Mouse (Mus musculus) forebrain, embryonic 11.5 days (tissue): Measurements from ENCODE around the gene Sdhb. TPM values are rescaled to one million over a fixed set of nuclear protein-coding genes. Genes with fewer than 3 reads are reported as not detected.

Experiments used
- ATAC-seq: fragments of 200-750 bp; cut with Nextera tagmentation; replicated peaks from 2 replicates; pipeline ENCODE4 v1.8.0; 2017; ENCODE audit warnings: moderate TSS enrichment; ENCODE audit not compliant: low FRiP score
- DNase-seq: peaks from one replicate; pipeline ENCODE4 v3.0.0-alpha.2; 2017; ENCODE audit warnings: low spot score
- H3K27ac ChIP-seq: fragments of 300-500 bp; sonication (generic); 2 replicates; pipeline ENCODE4 v1.5.1; 2014; ENCODE audit warnings: low read depth, low read length
- H3K27me3 ChIP-seq: fragments of 300-500 bp; sonication (generic); 2 replicates; pipeline ENCODE4 v1.6.1; 2014; ENCODE audit warnings: mild to moderate bottlenecking, low read length, mixed read lengths; ENCODE audit not compliant: control insufficient read depth, insufficient read depth
- H3K36me3 ChIP-seq: fragments of 300-500 bp; sonication (generic); 2 replicates; pipeline ENCODE4 v1.6.1; 2014; ENCODE audit warnings: mild to moderate bottlenecking, low read length, moderate library complexity, mixed read lengths; ENCODE audit not compliant: control insufficient read depth, insufficient read depth
- H3K4me1 ChIP-seq: fragments of 300-500 bp; sonication (generic); replicated peaks from 2 replicates; pipeline ENCODE4 v1.6.1; 2014; ENCODE audit warnings: low read length, mixed read lengths; ENCODE audit not compliant: control insufficient read depth, insufficient read depth
- H3K4me2 ChIP-seq: fragments of 300-500 bp; sonication (generic); 2 replicates; pipeline ENCODE4 v1.6.1; 2014; ENCODE audit warnings: low read depth, mild to moderate bottlenecking, low read length, moderate library complexity, mixed read lengths; ENCODE audit not compliant: severe bottlenecking
- H3K4me3 ChIP-seq: fragments of 300-500 bp; sonication (generic); 2 replicates; pipeline ENCODE4 v1.5.1; 2014; ENCODE audit warnings: low read depth, low read length
- H3K9ac ChIP-seq: fragments of 300-500 bp; sonication (generic); 2 replicates; pipeline ENCODE4 v1.6.1; 2014; ENCODE audit warnings: low read length
- H3K9me3 ChIP-seq: fragments of 300-500 bp; sonication (generic); 2 replicates; pipeline ENCODE4 v1.6.1; 2016; ENCODE audit warnings: low read length, mixed read lengths; ENCODE audit not compliant: control insufficient read depth
- WGBS: fragments of 180-500 bp; shearing (Covaris S2); extraction: QIAGEN DNeasy Blood & Tissue Kit; methylation state at CpG from one replicate; pipeline ENCODE4 v1.1.7; 2014; 5-methylcytosine and 5-hydroxymethylcytosine counted together
- polyA plus RNA-seq: library from polyadenylated mRNA; unstranded; fragments of >200 nt; fragmentation: Nextera tagmentation; extraction: Ambion mirVana; gene quantifications from 2 replicates; pipeline ENCODE4 v1.2.1, GENCODE M21; 2014

Gene Sdhb
- polyA plus RNA-seq, 1 experiment from 2014 or later, result 375 TPM

GRCm38 (mm10) chr4:140987476-140987875 lies 26.5 kb downstream of the Sdhb start:
- ATAC-seq, result no peak
- no peaks in the 10 kb centered on the region for H3K27me3 ChIP-seq
- H3K4me3 ChIP-seq, result peak overlapping the region; percentile 84
- H3K36me3 ChIP-seq, result no peaks in the 10 kb centered on the region
- WGBS, result 36% methylated on average over 7 of the region's 7 CpGs
- H3K9ac ChIP-seq, result peak overlapping the region; percentile 90
- no peak overlapping the region for H3K27ac ChIP-seq
- peaks cover 3% of the 10 kb centered on the region; the same call in 1 of the 2 replicates for H3K4me1 ChIP-seq
- H3K9me3 ChIP-seq, result no peaks in the 10 kb centered on the region
- DNase-seq, result no peak
- H3K4me2 ChIP-seq, result peak overlapping the region; percentile 84

- no peak for ATAC-seq
- no peak for DNase-seq
- no peaks in the 10 kb centered on the region for H3K27me3 ChIP-seq
- 57% methylated on average over 7 of the region's 7 CpGs for WGBS
- H3K4me2 ChIP-seq, result no peak overlapping the region
- H3K4me1 ChIP-seq, result peaks cover 3% of the 10 kb centered on the region; the same call in 1 of the 2 replicates
- H3K9me3 ChIP-seq, result no peaks in the 10 kb centered on the region
- no peak overlapping the region for H3K4me3 ChIP-seq
- no peak overlapping the region for H3K9ac ChIP-seq
- no peak overlapping the region for H3K27ac ChIP-seq
- H3K36me3 ChIP-seq, result no peaks in the 10 kb centered on the region; the same call in 1 of the 2 replicates
These were observed 27.8 kb downstream of the Sdhb start for GRCm38 (mm10) chr4:140988706-140989290.

- Histone ChIP-seq H3K4me3 (no peak overlapping the region), H3K27me3 (no peaks in the 10 kb centered on the region), H3K9ac (no peak overlapping the region), H3K4me2 (no peak overlapping the region), H3K4me1 (peaks cover 3% of the 10 kb centered on the region; the same call in 1 of the 2 replicates), H3K9me3 (no peaks in the 10 kb centered on the region), H3K36me3 (no peaks in the 10 kb centered on the region; the same call in 1 of the 2 replicates), H3K27ac (no peak overlapping the region)
- ATAC-seq (no peak), DNase-seq (no peak)
- WGBS, result 92% methylated on average over 14 of the region's 14 CpGs
These were observed 28.4 kb downstream of the Sdhb start for GRCm38 (mm10) chr4:140989447-140989846.

- Histone ChIP-seq H3K4me1 (peaks cover 1% of the 10 kb centered on the region; the same call in 1 of the 2 replicates), H3K4me2 (no peak overlapping the region), H3K36me3 (no peaks in the 10 kb centered on the region; the same call in 1 of the 2 replicates), H3K9ac (no peak overlapping the region), H3K4me3 (no peak overlapping the region), H3K9me3 (no peaks in the 10 kb centered on the region), H3K27me3 (no peaks in the 10 kb centered on the region), H3K27ac (no peak overlapping the region)
- 89% methylated on average over 20 of the region's 20 CpGs for WGBS
- ATAC-seq (no peak), DNase-seq (no peak)
These were observed 31.2 kb downstream of the Sdhb start for GRCm38 (mm10) chr4:140992215-140992614.

GRCm38 (mm10) chr4:140993846-140994245 lies 32.8 kb downstream of the Sdhb start:
- Histone ChIP-seq H3K36me3 (no peaks in the 10 kb centered on the region; the same call in 1 of the 2 replicates), H3K27ac (no peak overlapping the region), H3K4me2 (no peak overlapping the region), H3K4me1 (no peaks in the 10 kb centered on the region), H3K9ac (no peak overlapping the region), H3K27me3 (no peaks in the 10 kb centered on the region), H3K4me3 (no peak overlapping the region), H3K9me3 (no peaks in the 10 kb centered on the region)
- ATAC-seq (no peak), DNase-seq (no peak)
- WGBS, result 87% methylated on average over 8 of the region's 8 CpGs

GRCm38 (mm10) chr4:140995811-140996210 lies 34.8 kb downstream of the Sdhb start:
- no peak for ATAC-seq
- no peaks in the 10 kb centered on the region for H3K9me3 ChIP-seq
- H3K4me3 ChIP-seq, result no peak overlapping the region
- 89% methylated on average over 8 of the region's 8 CpGs for WGBS
- H3K27me3 ChIP-seq, result no peaks in the 10 kb centered on the region
- no peak overlapping the region for H3K27ac ChIP-seq
- H3K4me1 ChIP-seq, result no peaks in the 10 kb centered on the region
- H3K36me3 ChIP-seq, result no peaks in the 10 kb centered on the region; the same call in 1 of the 2 replicates
- H3K4me2 ChIP-seq, result no peak overlapping the region
- DNase-seq, result no peak
- H3K9ac ChIP-seq, result no peak overlapping the region

GRCm38 (mm10) chr4:140996812-140997211 lies 35.8 kb downstream of the Sdhb start:
- DNase-seq (no peak), ATAC-seq (no peak)
- Histone ChIP-seq H3K9ac (no peak overlapping the region), H3K4me2 (no peak overlapping the region), H3K4me1 (no peaks in the 10 kb centered on the region), H3K4me3 (no peak overlapping the region), H3K36me3 (no peaks in the 10 kb centered on the region; the same call in 1 of the 2 replicates), H3K27me3 (no peaks in the 10 kb centered on the region), H3K9me3 (no peaks in the 10 kb centered on the region), H3K27ac (no peak overlapping the region)
- 94% methylated on average over 9 of the region's 9 CpGs for WGBS

GRCm38 (mm10) chr4:141005983-141006382 lies 45.0 kb downstream of the Sdhb start:
- 77% methylated on average over 13 of the region's 13 CpGs for WGBS
- DNase-seq, result no peak
- Histone ChIP-seq H3K4me1 (0 out of 2 replicates have a peak, but pooled peaks cover 2% of the 10 kb centered on the region), H3K4me3 (no peak overlapping the region), H3K4me2 (no peak overlapping the region), H3K27me3 (no peaks in the 10 kb centered on the region), H3K36me3 (peaks cover 8% of the 10 kb centered on the region; the same call in 1 of the 2 replicates), H3K9ac (no peak overlapping the region), H3K27ac (no peak overlapping the region), H3K9me3 (no peaks in the 10 kb centered on the region)
- ATAC-seq, result no peak

GRCm38 (mm10) chr4:141008028-141008427 lies 47.0 kb downstream of the Sdhb start:
- H3K27ac ChIP-seq, result no peak overlapping the region
- WGBS, result 97% methylated on average over 8 of the region's 8 CpGs

More at GRCm38 (mm10) chr4:141008028-141008427, 47.0 kb downstream of the Sdhb start:
- Histone ChIP-seq H3K4me1 (peaks cover 13% of the 10 kb centered on the region), H3K36me3 (peaks cover 8% of the 10 kb centered on the region; the same call in 1 of the 2 replicates), H3K9me3 (no peaks in the 10 kb centered on the region), H3K4me2 (no peak overlapping the region), H3K9ac (no peak overlapping the region), H3K27me3 (no peaks in the 10 kb centered on the region), H3K4me3 (no peak overlapping the region)
- DNase-seq (no peak), ATAC-seq (no peak)
